Mouse (Mus musculus) hindbrain, embryonic 16.5 days (tissue): Measurements from ENCODE around the gene Hint2. TPM values are rescaled to one million over a fixed set of nuclear protein-coding genes. Genes with fewer than 3 reads are reported as not detected.

ENCODE experiments used
- ATAC-seq: fragments of 200-750 bp; cut with Nextera tagmentation; 2 replicates; pipeline ENCODE4 v1.8.0; 2017; ENCODE audit warnings: moderate TSS enrichment, moderate library complexity
- H3K27ac ChIP-seq: fragments of 300-500 bp; sonication (generic); 2 replicates; pipeline ENCODE4 v1.5.1; 2014; ENCODE audit warnings: low read depth, mild to moderate bottlenecking, control low read depth, low read length, moderate library complexity
- H3K27me3 ChIP-seq: fragments of 300-500 bp; sonication (generic); replicated peaks from 2 replicates; pipeline ENCODE4 v1.6.1; 2014; ENCODE audit warnings: low read length; ENCODE audit not compliant: control insufficient read depth, insufficient read depth
- H3K36me3 ChIP-seq: fragments of 300-500 bp; sonication (generic); 2 replicates; pipeline ENCODE4 v1.6.1; 2014; ENCODE audit warnings: mild to moderate bottlenecking, low read length, moderate library complexity, mixed read lengths; ENCODE audit not compliant: control insufficient read depth, insufficient read depth
- H3K4me1 ChIP-seq: fragments of 300-500 bp; sonication (generic); 2 replicates; pipeline ENCODE4 v1.6.1; 2014; ENCODE audit warnings: low read depth, low read length; ENCODE audit not compliant: control insufficient read depth, insufficient read depth
- H3K4me2 ChIP-seq: fragments of 300-500 bp; sonication (generic); 2 replicates; pipeline ENCODE4 v1.6.1; 2014; ENCODE audit warnings: mild to moderate bottlenecking, low read length, control low read depth, moderate library complexity
- H3K4me3 ChIP-seq: fragments of 300-500 bp; sonication (generic); 2 replicates; pipeline ENCODE4 v1.5.1; 2014; ENCODE audit warnings: mild to moderate bottlenecking, low read length, control low read depth, moderate library complexity
- H3K9ac ChIP-seq: fragments of 300-500 bp; sonication (generic); 2 replicates; pipeline ENCODE4 v1.6.1; 2014; ENCODE audit warnings: low read depth, mild to moderate bottlenecking, control low read depth, low read length, moderate library complexity
- H3K9me3 ChIP-seq: fragments of 300-500 bp; sonication (generic); 2 replicates; pipeline ENCODE4 v1.6.1; 2014; ENCODE audit warnings: mild to moderate bottlenecking, low read length, moderate library complexity; ENCODE audit not compliant: control insufficient read depth
- WGBS: fragments of 180-500 bp; shearing (Covaris S2); extraction: QIAGEN DNeasy Blood & Tissue Kit; methylation state at CpG from one replicate; pipeline ENCODE4 v1.1.7; 2014; 5-methylcytosine and 5-hydroxymethylcytosine counted together
- microRNA-seq: library from miRNA; unstranded; fragments of <30 nt; microRNA quantifications from one replicate; pipeline ENCODE4, GENCODE M21; 2017
- polyA plus RNA-seq: library from polyadenylated mRNA; unstranded; fragments of >200 nt; fragmentation: Nextera tagmentation; extraction: Ambion mirVana; gene quantifications from 2 replicates; pipeline ENCODE4 v1.2.1, GENCODE M21; 2015

The Hint2 gene
- polyA plus RNA-seq, 1 experiment from 2014 or later: 77.8 TPM

DNA sequence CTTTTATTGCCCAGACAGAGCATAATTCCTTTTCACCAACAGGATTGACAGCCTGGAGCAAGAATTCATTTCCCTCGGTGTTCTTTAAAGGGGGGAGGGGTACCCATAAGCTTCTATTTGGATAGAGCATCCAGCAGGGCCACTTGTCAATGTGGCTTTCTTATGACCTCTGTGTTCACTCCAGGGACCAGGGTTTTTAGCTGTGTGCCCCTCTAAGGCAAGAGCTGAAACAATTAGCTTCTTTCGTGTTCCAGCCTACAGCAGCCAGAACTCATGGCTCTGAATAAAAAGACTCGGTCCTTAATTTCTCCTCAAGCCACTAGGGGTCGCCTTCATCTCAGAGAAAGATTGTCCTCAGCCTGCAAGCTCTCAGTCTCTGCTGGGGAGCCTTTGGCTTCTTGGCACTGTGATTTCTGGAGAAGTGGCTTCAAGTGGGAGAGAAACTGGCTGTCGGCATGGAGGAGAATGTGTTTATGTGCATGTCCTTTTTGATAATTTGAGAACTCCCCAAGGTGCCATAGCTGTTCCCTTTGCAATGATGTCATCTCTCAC is 26.2 kb downstream of the Hint2 start:
- WGBS: 3% methylated on average over 5 of the region's 5 CpGs
- Histone ChIP-seq H3K36me3 (no peaks in the 10 kb centered on the region), H3K4me1 (peaks cover 28% of the 10 kb centered on the region), H3K4me2 (peak overlapping the region; percentile 44), H3K4me3 (no peak overlapping the region), H3K9ac (0 out of 2 replicates have a peak overlapping the region, but pooled peaks have one; percentile 33), H3K9me3 (no peaks in the 10 kb centered on the region; the same call in 1 of the 2 replicates), H3K27me3 (no peaks in the 10 kb centered on the region), H3K27ac (peak overlapping the region; percentile 82)
- ATAC-seq: peak; percentile 72

- WGBS: 42% methylated on average over 20 of the region's 20 CpGs
- H3K4me1 ChIP-seq: peaks cover 28% of the 10 kb centered on the region
- ATAC-seq: peak; percentile 24; the same call in 1 of the 2 replicates
- no peaks in the 10 kb centered on the region; the same call in 1 of the 2 replicates for H3K9me3 ChIP-seq
- H3K4me2 ChIP-seq: peak overlapping the region; percentile 33
- no peak overlapping the region for H3K27ac ChIP-seq
- no peak overlapping the region for H3K9ac ChIP-seq
- H3K4me3 ChIP-seq: no peak overlapping the region
- no peaks in the 10 kb centered on the region for H3K27me3 ChIP-seq
- no peaks in the 10 kb centered on the region for H3K36me3 ChIP-seq
Observed at GRCm38 (mm10) chr4:43629106-43629817, 27.0 kb downstream of the Hint2 start.

DNA sequence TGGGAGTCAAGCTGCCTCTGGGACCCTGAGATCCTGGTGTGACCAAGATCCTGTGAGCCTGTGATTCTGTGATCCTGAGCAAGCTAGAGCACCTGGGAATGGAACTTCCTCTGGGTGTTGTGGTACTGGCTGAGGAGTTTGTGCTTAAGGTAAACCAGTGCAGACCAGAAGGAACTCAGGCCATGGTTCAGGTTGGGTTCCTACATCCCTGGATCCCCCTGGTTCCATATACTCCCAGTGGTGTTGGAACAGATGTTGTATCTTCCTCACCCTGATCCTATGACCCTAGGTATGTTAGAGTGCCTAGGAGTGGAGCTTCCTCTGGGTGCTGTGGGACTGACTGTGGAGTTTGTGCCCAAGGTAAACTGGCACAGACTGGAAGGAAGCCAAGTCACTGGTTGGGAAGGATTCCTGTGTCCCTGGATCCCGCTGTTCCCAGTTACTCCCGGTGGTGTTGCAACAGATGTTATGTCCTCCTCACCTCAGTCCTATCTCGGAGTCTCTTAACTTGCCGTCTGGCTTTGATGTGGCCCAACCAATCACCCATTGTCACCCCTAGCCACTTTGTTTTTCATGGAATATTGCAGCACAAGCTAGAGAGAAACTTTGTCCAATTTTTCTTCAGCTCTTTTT is 36.0 kb downstream of the Hint2 start:
- Histone ChIP-seq H3K4me3 (no peak overlapping the region), H3K9me3 (no peaks in the 10 kb centered on the region; the same call in 1 of the 2 replicates), H3K9ac (no peak overlapping the region), H3K27me3 (no peaks in the 10 kb centered on the region), H3K4me1 (no peaks in the 10 kb centered on the region), H3K36me3 (no peaks in the 10 kb centered on the region), H3K27ac (no peak overlapping the region), H3K4me2 (no peak overlapping the region)
- 89% methylated on average over 4 of the region's 4 CpGs for WGBS
- no peak for ATAC-seq

- no peak overlapping the region for H3K27ac ChIP-seq
- H3K4me3 ChIP-seq: no peak overlapping the region
- H3K36me3 ChIP-seq: no peaks in the 10 kb centered on the region
- H3K9me3 ChIP-seq: no peaks in the 10 kb centered on the region
- H3K9ac ChIP-seq: no peak overlapping the region
- no peak for ATAC-seq
- 61% methylated on average over 3 of the region's 3 CpGs for WGBS
- no peaks in the 10 kb centered on the region for H3K4me1 ChIP-seq
- no peaks in the 10 kb centered on the region for H3K27me3 ChIP-seq
- no peak overlapping the region for H3K4me2 ChIP-seq
Observed at GRCm38 (mm10) chr4:43613060-43613730, 43.1 kb downstream of the Hint2 start.

GRCm38 (mm10) chr4:43612534-43612933 is 43.7 kb downstream of the Hint2 start:
- Histone ChIP-seq H3K36me3 (no peaks in the 10 kb centered on the region), H3K4me3 (no peak overlapping the region), H3K27me3 (no peaks in the 10 kb centered on the region), H3K9ac (no peak overlapping the region), H3K4me2 (no peak overlapping the region), H3K4me1 (no peaks in the 10 kb centered on the region), H3K9me3 (no peaks in the 10 kb centered on the region), H3K27ac (no peak overlapping the region)
- WGBS: 79% methylated on average over 10 of the region's 10 CpGs
- no peak for ATAC-seq

DNA sequence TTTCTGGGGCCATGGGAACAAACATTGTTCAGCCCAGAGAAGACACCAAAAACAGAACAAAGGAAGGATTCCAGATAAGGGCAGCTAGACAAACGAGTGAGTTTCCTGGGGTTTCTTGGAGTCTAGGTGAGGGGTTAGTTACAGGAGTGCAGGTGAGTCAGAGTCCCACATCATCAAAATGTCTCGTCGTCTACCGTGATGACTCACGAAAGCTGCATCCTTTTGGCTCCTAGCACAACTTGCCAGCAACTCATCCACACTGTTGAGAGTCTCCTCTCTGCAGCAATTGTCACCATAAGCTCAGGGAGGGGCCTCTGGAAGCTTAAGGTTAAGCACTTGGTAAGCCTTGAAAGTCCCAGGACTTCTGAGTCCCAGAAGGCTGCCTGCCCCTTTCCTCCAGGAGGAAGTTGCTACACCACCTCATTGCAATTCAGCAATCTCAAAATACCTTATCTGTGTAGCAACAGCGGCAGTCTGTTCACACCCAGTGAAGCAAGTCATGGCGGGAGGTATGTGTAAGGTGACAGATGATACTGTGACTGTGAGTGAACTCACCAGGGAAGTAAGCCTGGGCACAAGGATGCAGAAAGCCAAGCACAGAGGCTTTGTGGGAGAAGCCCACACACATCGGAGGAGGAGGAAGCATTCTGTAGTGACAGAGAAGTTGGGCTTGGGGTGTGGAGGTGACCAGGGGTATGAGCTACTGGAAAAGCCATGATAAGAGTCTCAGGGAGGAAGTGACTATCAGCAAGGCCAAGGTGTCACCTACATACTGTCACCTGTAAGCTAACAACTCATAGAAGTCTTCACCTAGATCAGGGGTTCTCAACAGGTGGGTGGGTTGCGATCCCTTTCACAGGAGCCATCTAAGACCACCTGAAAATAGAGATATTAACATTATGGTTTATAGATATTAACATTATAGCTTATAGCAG is 51.2 kb downstream of the Hint2 start:
- no peaks in the 10 kb centered on the region for H3K36me3 ChIP-seq
- WGBS: 83% methylated on average over 9 of the region's 9 CpGs
- no peak overlapping the region for H3K9ac ChIP-seq
- no peaks in the 10 kb centered on the region for H3K4me1 ChIP-seq
- no peaks in the 10 kb centered on the region for H3K9me3 ChIP-seq
- no peak overlapping the region for H3K27ac ChIP-seq
- ATAC-seq: no peak
- no peak overlapping the region for H3K4me2 ChIP-seq
- no peak overlapping the region for H3K4me3 ChIP-seq
- no peaks in the 10 kb centered on the region for H3K27me3 ChIP-seq

Small RNA genes lying within 50 kb of the gene (microRNA-seq; reads per million reads assigned to microRNA genes)
- gene Gm25262: not detected

Other genes with a start within 250 kb of the Hint2 start
- 1.1 and 1.4 TPM in 2 replicates for gene Fam166b, start 227.3 kb downstream of the Hint2 start, polyA plus RNA-seq
- 8.9 and 9.2 TPM in 2 replicates for gene Tesk1, start 214.5 kb downstream of the Hint2 start, polyA plus RNA-seq
- gene Cd72, start 201.8 kb downstream of the Hint2 start, polyA plus RNA-seq: 5.1 and 5.3 TPM in 2 replicates
- gene Sit1, start 172.7 kb downstream of the Hint2 start, polyA plus RNA-seq: not detected in 2 replicates
- gene Ccdc107, start 163.6 kb downstream of the Hint2 start, polyA plus RNA-seq: 83.6 and 99.8 TPM in 2 replicates
- 8.2 and 10.7 TPM in 2 replicates for gene Arhgef39, start 156.8 kb downstream of the Hint2 start, polyA plus RNA-seq
- gene Car9, start 149.5 kb downstream of the Hint2 start, polyA plus RNA-seq: 0.23 and 0.47 TPM in 2 replicates
- 10.6 and 41.1 TPM in 2 replicates for gene Tpm2, start 132.7 kb downstream of the Hint2 start, polyA plus RNA-seq
- 90.8 and 94.1 TPM in 2 replicates for gene Creb3, start 94.1 kb downstream of the Hint2 start, polyA plus RNA-seq
- 56.2 and 61.1 TPM in 2 replicates for gene Tln1, start 93.8 kb downstream of the Hint2 start, polyA plus RNA-seq
- gene Rgp1, start 77.8 kb downstream of the Hint2 start, polyA plus RNA-seq: 17.8 and 23.5 TPM in 2 replicates
- 54.0 and 59.3 TPM in 2 replicates for gene Gba2, start 77.6 kb downstream of the Hint2 start, polyA plus RNA-seq
- gene Msmp, start 72.0 kb downstream of the Hint2 start, polyA plus RNA-seq: 0.71 and 0.94 TPM in 2 replicates
- gene Npr2, start 24.5 kb downstream of the Hint2 start, polyA plus RNA-seq: 10.8 and 12.6 TPM in 2 replicates
- 9.3 and 10.3 TPM in 2 replicates for gene Spag8, start 2.9 kb downstream of the Hint2 start, polyA plus RNA-seq
- 12.0 and 13.9 TPM in 2 replicates for gene Tmem8b, start 12.5 kb upstream of the Hint2 start, polyA plus RNA-seq
- gene Fam221b, start 12.7 kb upstream of the Hint2 start, polyA plus RNA-seq: 1.5 and 2.0 TPM in 2 replicates
- 0.06 TPM in 1 of 2 replicates, not detected in the other for gene Olfr70, start 44.3 kb upstream of the Hint2 start, polyA plus RNA-seq
- 0.11 TPM in 1 of 2 replicates, not detected in the other for gene Olfr71, start 53.8 kb upstream of the Hint2 start, polyA plus RNA-seq
- 0.49 and 0.75 TPM in 2 replicates for gene Hrct1, start 70.7 kb upstream of the Hint2 start, polyA plus RNA-seq
- gene Spaar, start 73.6 kb upstream of the Hint2 start, polyA plus RNA-seq: 0.04 TPM in 1 of 2 replicates, not detected in the other
- not detected in 2 replicates for gene Olfr159, start 114.5 kb upstream of the Hint2 start, polyA plus RNA-seq
- not detected in 2 replicates for gene Olfr156, start 167.4 kb upstream of the Hint2 start, polyA plus RNA-seq
- gene Olfr157, start 183.7 kb upstream of the Hint2 start, polyA plus RNA-seq: not detected in 2 replicates
- not detected in 2 replicates for gene Olfr155, start 195.1 kb upstream of the Hint2 start, polyA plus RNA-seq
- gene Reck, start 219.1 kb upstream of the Hint2 start, polyA plus RNA-seq: 4.9 and 5.4 TPM in 2 replicates